Mouse (Mus musculus) testis, postnatal 10 days (tissue): ENCODE data around the gene Cavin2.

Source experiments
- DNase-seq: peaks from one replicate; pipeline ENCODE4 v3.0.0; 2021; ENCODE audit warnings: low spot score

Gene Cavin2

GRCm38 (mm10) chr1:51315476-51315875 is 26.6 kb downstream of the Cavin2 start:
- no peak for DNase-seq

- DNase-seq = no peak
Measured at GRCm38 (mm10) chr1:51323506-51323905, 34.6 kb downstream of the Cavin2 start.

- DNase-seq = no peak
Measured at GRCm38 (mm10) chr1:51328541-51328940, 39.6 kb downstream of the Cavin2 start.

- no peak for DNase-seq
Measured at GRCm38 (mm10) chr1:51332986-51333385, 44.1 kb downstream of the Cavin2 start.

- peak; percentile 91 for DNase-seq
Measured at GRCm38 (mm10) chr1:51333557-51334285, 44.8 kb downstream of the Cavin2 start.

- DNase-seq = no peak
Measured at GRCm38 (mm10) chr1:51334289-51334688, 45.4 kb downstream of the Cavin2 start.

GRCm38 (mm10) chr1:51335081-51335480 is 46.2 kb downstream of the Cavin2 start:
- no peak for DNase-seq

GRCm38 (mm10) chr1:51344160-51344559 is 55.2 kb downstream of the Cavin2 start:
- DNase-seq = no peak

GRCm38 (mm10) chr1:51347596-51347995 is 58.7 kb downstream of the Cavin2 start:
- no peak for DNase-seq

- no peak for DNase-seq
Measured at GRCm38 (mm10) chr1:51348631-51349030, 59.7 kb downstream of the Cavin2 start.

GRCm38 (mm10) chr1:51349291-51349967 is 60.5 kb downstream of the Cavin2 start:
- no peak for DNase-seq
